Mouse (Mus musculus): ENCODE results near the gene Ceacam1. TPM values are rescaled to one million over a fixed set of nuclear protein-coding genes. Genes with fewer than 3 reads are reported as not detected.
A peak's percentile ranks its signal among the peaks of the same experiment; 100 is the strongest.
"Not testable (repeated sequence)": the region's sequence is repeated elsewhere in the genome, so short reads cannot be mapped to it uniquely, and the experiment has no call there.

Gene Ceacam1
- total and polyA plus RNA-seq, 3 experiments = 3.1 to 25.1 (median 5.9) TPM

GRCm38 (mm10) chr7:25479440-25479839 is 2.0 kb upstream of the Ceacam1 start:
- Histone ChIP-seq H3K27me3 (replicated peaks) (peaks cover 10% of the 10 kb centered on the region), H3K79me2 (replicated peaks; ENCODE audit: control insufficient read depth, extremely low read depth, insufficient read depth, poor library complexity, severe bottlenecking) (no peaks in the 10 kb centered on the region), H3K9ac (ENCODE audit: insufficient read depth, low read depth) (no peak overlapping the region), H3K4me3 (replicated peaks in 1 of 3; ENCODE audit: low read depth in 2 of 3, low read length in 2 of 3, poor library complexity in 1 of 3) (no peak overlapping the region), H3K36me3 (replicated peaks in 1 of 2; ENCODE audit: control insufficient read depth in 1 of 2, insufficient read depth in 1 of 2, low read length in 1 of 2) (peaks cover 0 to 11% of the 10 kb centered on the region in 2 experiments), H3K4me2 (ENCODE audit: insufficient read depth, low read depth, poor library complexity, severe bottlenecking) (no peak overlapping the region), H3K27ac (ENCODE audit: insufficient read depth, low read depth) (no peak overlapping the region), H3K9me3 (replicated peaks; ENCODE audit: low read length) (no peaks in the 10 kb centered on the region), H3K4me1 (ENCODE audit: control insufficient read depth in 1 of 2, insufficient read depth in 2 of 2) (peaks cover 4 to 28% of the 10 kb centered on the region in 2 experiments; a peak in 2 of 4 replicates)
- in situ Hi-C loops (cut with MboI; ENCODE audit: low pct_ligation_motif_present, low pct_unique_long_range_greater_than_20kb, low sequenced_read_pairs) = loop anchor here (5.0 kb wide), 1 partner anchor 47 kb away; no protein-coding TSS in a partner anchor
- DNase-seq (ENCODE audit: extremely low read depth) = peak; percentile 41
- TF ChIP-seq RAD21 (IDR thresholded peaks at IDR 0.05; ENCODE audit: low read depth, low read length) (peak; percentile 77), ZC3H11A (IDR thresholded peaks at IDR 0.05; ENCODE audit: low read depth, low read length) (peak; percentile 95), CTCF (conservative IDR thresholded peaks at IDR 0.05 in 1 of 2, IDR thresholded peaks at IDR 0.05 in 1 of 2; ENCODE audit: low read depth in 2 of 2, low read length in 2 of 2) (peak; percentile 45 to 83; a peak in 3 of 4 replicates), NELFE (IDR thresholded peaks at IDR 0.05; ENCODE audit: low read depth, low read length) (no peak), IRF4 (IDR thresholded peaks at IDR 0.05; ENCODE audit: low read depth, low read length) (no peak), SMC3 (IDR thresholded peaks at IDR 0.05; ENCODE audit: low read depth, low read length) (peak; percentile 93), CHD1 (IDR thresholded peaks at IDR 0.05; ENCODE audit: low read depth, low read length) (no peak)
- dilution Hi-C loops (cut with MboI; ENCODE audit: extremely low pct_ligation_motif_present, extremely low pct_unique_long_range_greater_than_20kb, low sequenced_read_pairs) = no loop called here

- H3K36me3 ChIP-seq (replicated peaks in 1 of 2; ENCODE audit: control insufficient read depth in 1 of 2, insufficient read depth in 1 of 2, low read length in 1 of 2) = peaks cover 0 to 14% of the 10 kb centered on the region in 2 experiments
- H3K79me2 ChIP-seq (replicated peaks; ENCODE audit: control insufficient read depth, extremely low read depth, insufficient read depth, poor library complexity, severe bottlenecking); H3K9ac ChIP-seq (ENCODE audit: insufficient read depth, low read depth); DNase-seq (ENCODE audit: extremely low read depth); H3K4me3 ChIP-seq (replicated peaks in 1 of 3; ENCODE audit: low read depth in 2 of 3, low read length in 2 of 3, poor library complexity in 1 of 3); H3K27me3 ChIP-seq (replicated peaks); dilution Hi-C loops (cut with MboI; ENCODE audit: extremely low pct_ligation_motif_present, extremely low pct_unique_long_range_greater_than_20kb, low sequenced_read_pairs); H3K27ac ChIP-seq (ENCODE audit: insufficient read depth, low read depth); H3K9me3 ChIP-seq (replicated peaks; ENCODE audit: low read length): not testable (repeated sequence)
- in situ Hi-C loops (cut with MboI; ENCODE audit: low pct_ligation_motif_present, low pct_unique_long_range_greater_than_20kb, low sequenced_read_pairs) = loop anchor here (5.0 kb wide), 1 partner anchor 45 kb away; no protein-coding TSS in a partner anchor
- H3K4me1 ChIP-seq (ENCODE audit: control insufficient read depth in 1 of 2, insufficient read depth in 2 of 2) = peaks cover 4 to 32% of the 10 kb centered on the region in 2 experiments; a peak in 2 of 4 replicates
- H3K4me2 ChIP-seq (ENCODE audit: insufficient read depth, low read depth, poor library complexity, severe bottlenecking) = peak overlapping the region; percentile 37; the same call in 1 of the 2 replicates
- TF ChIP-seq NELFE (IDR thresholded peaks at IDR 0.05; ENCODE audit: low read depth, low read length) = 0 out of 2 replicates have a peak, but pooled peaks have one; percentile 6
These were observed 320 bp upstream of the Ceacam1 start for GRCm38 (mm10) chr7:25477752-25478093.

- H3K9me3 ChIP-seq (replicated peaks; ENCODE audit: low read length); dilution Hi-C loops (cut with MboI; ENCODE audit: extremely low pct_ligation_motif_present, extremely low pct_unique_long_range_greater_than_20kb, low sequenced_read_pairs); H3K79me2 ChIP-seq (replicated peaks; ENCODE audit: control insufficient read depth, extremely low read depth, insufficient read depth, poor library complexity, severe bottlenecking); H3K9ac ChIP-seq (ENCODE audit: insufficient read depth, low read depth); H3K27me3 ChIP-seq (replicated peaks); H3K27ac ChIP-seq (ENCODE audit: insufficient read depth, low read depth); H3K4me2 ChIP-seq (ENCODE audit: insufficient read depth, low read depth, poor library complexity, severe bottlenecking); H3K4me3 ChIP-seq (replicated peaks in 1 of 3; ENCODE audit: low read depth in 2 of 3, low read length in 2 of 3, poor library complexity in 1 of 3); DNase-seq (ENCODE audit: extremely low read depth); in situ Hi-C loops (cut with MboI; ENCODE audit: low pct_ligation_motif_present, low pct_unique_long_range_greater_than_20kb, low sequenced_read_pairs): not testable (repeated sequence)
- Histone ChIP-seq H3K4me1 (ENCODE audit: control insufficient read depth in 1 of 2, insufficient read depth in 2 of 2) (peaks cover 0 to 22% of the 10 kb centered on the region in 2 experiments; a peak in 2 of 4 replicates), H3K36me3 (replicated peaks in 1 of 2; ENCODE audit: control insufficient read depth in 1 of 2, insufficient read depth in 1 of 2, low read length in 1 of 2) (peaks cover 0 to 17% of the 10 kb centered on the region in 2 experiments)
These were observed 5.6 kb downstream of the Ceacam1 start for GRCm38 (mm10) chr7:25471821-25472220.

GRCm38 (mm10) chr7:25465586-25465985 is 11.8 kb downstream of the Ceacam1 start:
- in situ Hi-C loops (cut with MboI; ENCODE audit: low pct_ligation_motif_present, low pct_unique_long_range_greater_than_20kb, low sequenced_read_pairs); H3K4me2 ChIP-seq (ENCODE audit: insufficient read depth, low read depth, poor library complexity, severe bottlenecking): not testable (repeated sequence)

More at GRCm38 (mm10) chr7:25465586-25465985, 11.8 kb downstream of the Ceacam1 start:
- H3K4me1 ChIP-seq (ENCODE audit: control insufficient read depth in 1 of 2, insufficient read depth in 2 of 2); H3K9ac ChIP-seq (ENCODE audit: insufficient read depth, low read depth); H3K9me3 ChIP-seq (replicated peaks; ENCODE audit: low read length); dilution Hi-C loops (cut with MboI; ENCODE audit: extremely low pct_ligation_motif_present, extremely low pct_unique_long_range_greater_than_20kb, low sequenced_read_pairs); DNase-seq (ENCODE audit: extremely low read depth); H3K4me3 ChIP-seq (replicated peaks in 1 of 3; ENCODE audit: low read depth in 2 of 3, low read length in 2 of 3, poor library complexity in 1 of 3); H3K79me2 ChIP-seq (replicated peaks; ENCODE audit: control insufficient read depth, extremely low read depth, insufficient read depth, poor library complexity, severe bottlenecking); H3K27ac ChIP-seq (ENCODE audit: insufficient read depth, low read depth); H3K27me3 ChIP-seq (replicated peaks): not testable (repeated sequence)
- peaks cover 0 to 17% of the 10 kb centered on the region in 2 experiments for H3K36me3 ChIP-seq (replicated peaks in 1 of 2; ENCODE audit: control insufficient read depth in 1 of 2, insufficient read depth in 1 of 2, low read length in 1 of 2)
